Comparison of ENCODE assay signal across 8 mouse cellular contexts in genomic region chr2:92484256-92485025, GRCm38 (mm10). TPM values are rescaled to one million over a fixed set of nuclear protein-coding genes. Genes with fewer than 3 reads are reported as not detected.
A peak's percentile ranks its signal among the peaks of the same experiment; 100 is the strongest.
DNase-seq lines count a peak whose midpoint lies in the region; ATAC-seq lines count a peak whose summit lies in the region.

No protein-coding gene starts in this region.

- H3K4me2 ChIP-seq in kidney, embryonic 15.5 days, result peak overlapping the region; percentile 52
- peak overlapping the region; percentile 38 for H3K4me2 ChIP-seq in hindbrain, embryonic 13.5 days

- no peak for ATAC-seq in kidney, embryonic 15.5 days (replicated peaks; ENCODE audit: low FRiP score)
- peak; percentile 47 for ATAC-seq in activated CD4-positive, CD25-positive, alpha-beta regulatory T cell, adult 4 months
- no peak for ATAC-seq in hindbrain, embryonic 13.5 days (ENCODE audit: low FRiP score)
- no peak for ATAC-seq in erythroid progenitor cell, adult 5-6 weeks (replicated peaks; ENCODE audit: low FRiP score, poor library complexity, severe bottlenecking)

- peak overlapping the region; percentile 25 for H3K4me3 ChIP-seq in kidney, embryonic 15.5 days (replicated peaks)
- H3K4me3 ChIP-seq in hindbrain, embryonic 13.5 days, result peak overlapping the region; percentile 11; the same call in 1 of the 2 replicates

- 35% methylated on average over 23 of the region's 23 CpGs for WGBS in kidney, embryonic 15.5 days
- WGBS in hindbrain, embryonic 13.5 days, result 38% methylated on average over 23 of the region's 23 CpGs

- H3K9me3 ChIP-seq in kidney, embryonic 15.5 days (replicated peaks), result no peaks in the 10 kb centered on the region
- H3K9me3 ChIP-seq in hindbrain, embryonic 13.5 days, result no peaks in the 10 kb centered on the region

- H3K27ac ChIP-seq in kidney, embryonic 15.5 days, result no peak overlapping the region
- no peak overlapping the region for H3K27ac ChIP-seq in hindbrain, embryonic 13.5 days

- H3K9ac ChIP-seq in kidney, embryonic 15.5 days, result no peak overlapping the region
- no peak overlapping the region for H3K9ac ChIP-seq in hindbrain, embryonic 13.5 days

- no peak for DNase-seq in kidney, adult 8-10 months
- peak; percentile 53 for DNase-seq in lung, postnatal 36 days
- peak; percentile 73 for DNase-seq in thymus, postnatal 0 days (ENCODE audit: low spot score)
- DNase-seq in adrenal gland, adult 18-20 months (ENCODE audit: low spot score in 2 of 2), result no peak

- H3K36me3 ChIP-seq in kidney, embryonic 15.5 days, result no peaks in the 10 kb centered on the region
- H3K36me3 ChIP-seq in hindbrain, embryonic 13.5 days, result no peaks in the 10 kb centered on the region

- H3K27me3 ChIP-seq in kidney, embryonic 15.5 days, result peaks cover 34% of the 10 kb centered on the region
- peaks cover 43% of the 10 kb centered on the region for H3K27me3 ChIP-seq in hindbrain, embryonic 13.5 days

- peaks cover 15% of the 10 kb centered on the region for H3K4me1 ChIP-seq in kidney, embryonic 15.5 days
- peaks cover 21% of the 10 kb centered on the region for H3K4me1 ChIP-seq in hindbrain, embryonic 13.5 days (replicated peaks)

RNA-seq across cellular contexts. Expression of gene Slc35c1, which starts 24.1 kb away (rescaled TPM):
- polyA plus RNA-seq in kidney, embryonic 15.5 days (2015; fragmentation: Nextera tagmentation; extraction: Ambion mirVana), result 15.1 and 16.2 TPM in 2 replicates
- polyA plus RNA-seq in activated CD4-positive, CD25-positive, alpha-beta regulatory T cell, adult 4 months (2017; shearing (Covaris generic)), result 10 to 100 TPM; 36.6 to 47.3 TPM
- polyA plus RNA-seq in hindbrain, embryonic 13.5 days (2015; fragmentation: Nextera tagmentation; extraction: Ambion mirVana), result 10.5 and 12.0 TPM in 2 replicates
- 24.3 and 29.7 TPM in 2 replicates for polyA plus RNA-seq in thymus, postnatal 0 days (2015; fragmentation: Nextera tagmentation; extraction: Ambion mirVana)
- total RNA-seq in erythroid progenitor cell, adult 5-6 weeks (2015; ENCODE audit: low replicate concordance), result 7.1 and 9.0 TPM in 2 replicates
- 2.7 and 9.2 TPM in 2 replicates for total RNA-seq in erythroid progenitor cell, adult 5-6 weeks (2017; ENCODE audit: low replicate concordance)
- total RNA-seq in adrenal gland, adult 18-20 months (2021), result 10 to 100 TPM; 12.1 to 21.7 TPM

RNA-seq across cellular contexts. Expression of gene Cry2, which starts 50.6 kb away (rescaled TPM):
- 17.7 and 21.3 TPM in 2 replicates for polyA plus RNA-seq in kidney, embryonic 15.5 days (2015; fragmentation: Nextera tagmentation; extraction: Ambion mirVana)
- polyA plus RNA-seq in activated CD4-positive, CD25-positive, alpha-beta regulatory T cell, adult 4 months (2017; shearing (Covaris generic)), result 1 to 10 TPM; 4.2 to 6.3 TPM
- polyA plus RNA-seq in hindbrain, embryonic 13.5 days (2015; fragmentation: Nextera tagmentation; extraction: Ambion mirVana), result 36.8 and 38.5 TPM in 2 replicates
- 10.9 and 13.0 TPM in 2 replicates for polyA plus RNA-seq in thymus, postnatal 0 days (2015; fragmentation: Nextera tagmentation; extraction: Ambion mirVana)
- total RNA-seq in erythroid progenitor cell, adult 5-6 weeks (2015; ENCODE audit: low replicate concordance), result 1.8 and 5.0 TPM in 2 replicates
- total RNA-seq in erythroid progenitor cell, adult 5-6 weeks (2017; ENCODE audit: low replicate concordance), result 1.9 and 2.7 TPM in 2 replicates
- total RNA-seq in adrenal gland, adult 18-20 months (2021), result 10 to 100 TPM; 20.6 to 46.2 TPM

Comparison
In these comparisons a context has a peak if more than half of its experiments do, and no peak if none do; other contexts are left out.
1. DNase-seq: peak in lung, postnatal 36 days (single experiment) and thymus, postnatal 0 days (single experiment); none in kidney, adult 8-10 months (0 of 2) and adrenal gland, adult 18-20 months (0 of 2).